Mouse (Mus musculus): ENCODE data around the gene Anks3. TPM values are rescaled to one million over a fixed set of nuclear protein-coding genes. Genes with fewer than 3 reads are reported as not detected.
A peak's percentile ranks its signal among the peaks of the same experiment; 100 is the strongest.

Anks3 gene
- polyA plus RNA-seq, 1 experiment from 2014 or later = 81.3 TPM

DNA sequence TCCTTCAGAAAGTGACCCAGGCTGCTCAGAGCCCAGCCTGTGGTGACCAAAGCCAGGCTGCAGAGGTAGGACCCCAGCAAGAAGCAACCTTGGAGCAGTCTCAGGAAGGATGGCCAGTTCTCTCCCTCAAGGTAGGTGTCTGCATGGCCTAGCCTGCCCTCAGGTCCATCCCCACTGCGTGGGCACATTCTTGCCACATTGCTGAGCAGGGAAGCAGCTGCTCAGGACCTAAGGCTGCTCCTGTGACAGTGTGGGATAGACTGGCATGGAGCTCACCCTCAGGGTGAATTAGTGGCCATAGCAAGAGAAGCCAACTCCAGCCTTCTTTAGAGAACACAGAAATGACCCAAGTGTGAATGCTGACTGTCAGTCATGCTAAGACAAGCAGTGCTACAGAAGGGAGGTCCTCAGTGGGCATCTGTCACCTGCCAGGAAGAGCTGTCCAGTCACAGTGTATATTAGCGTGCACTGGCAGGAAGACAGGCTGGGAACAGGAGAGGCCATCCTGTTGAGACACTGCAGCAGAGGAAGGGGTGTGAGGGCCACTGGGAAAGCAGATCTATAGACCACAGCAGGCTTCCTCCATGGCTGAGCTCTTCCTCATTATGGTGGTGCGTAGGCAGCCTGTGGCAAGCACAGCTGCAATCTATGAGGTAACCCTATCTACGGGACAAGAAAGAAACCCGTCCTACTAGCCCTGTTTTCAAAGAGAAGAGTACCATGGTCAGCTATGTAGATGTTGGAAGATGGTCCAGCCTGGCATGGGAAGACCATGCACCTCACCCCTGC is 5.2 kb upstream of the Anks3 start:
- ATAC-seq (ENCODE audit: low FRiP score, low TSS enrichment) = no peak

DNA sequence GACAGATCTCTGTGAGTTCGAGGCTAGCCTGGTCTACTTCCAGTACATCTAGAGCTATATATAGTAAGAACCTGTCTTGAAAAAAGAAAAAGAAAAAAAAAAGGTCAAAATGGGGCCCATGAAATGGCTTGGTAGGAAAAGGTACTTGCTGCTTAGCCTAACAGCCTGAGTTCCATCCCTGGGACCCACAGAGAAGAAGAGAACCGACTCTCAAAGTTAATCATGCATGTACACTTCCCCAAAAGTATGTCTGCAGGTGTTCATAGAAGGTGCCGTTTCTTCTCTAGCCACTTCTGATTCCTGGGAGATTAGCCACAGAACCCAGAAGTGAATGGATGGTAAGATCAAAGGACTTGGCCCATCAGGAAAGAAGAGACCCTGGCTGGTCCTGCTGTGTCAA is 4.4 kb upstream of the Anks3 start:
- peaks cover 7% of the 10 kb centered on the region for H3K4me1 ChIP-seq (ENCODE audit: insufficient read depth, low read length)
- WGBS = 74% methylated on average over 3 of the region's 3 CpGs
- no peak for ATAC-seq (ENCODE audit: low FRiP score, low TSS enrichment)
- no peaks in the 10 kb centered on the region for H3K36me3 ChIP-seq (ENCODE audit: insufficient read depth, low read length)
- no peak overlapping the region for H3K9ac ChIP-seq (replicated peaks; ENCODE audit: low read length)
- no peaks in the 10 kb centered on the region for H3K27me3 ChIP-seq (ENCODE audit: insufficient read depth, low read length)
- no peak overlapping the region for H3K4me3 ChIP-seq (ENCODE audit: low read length)
- no peaks in the 10 kb centered on the region for H3K9me3 ChIP-seq (ENCODE audit: low read length)
- no peak overlapping the region for H3K27ac ChIP-seq (ENCODE audit: low read length)
- no peak overlapping the region for H3K4me2 ChIP-seq (replicated peaks; ENCODE audit: low read depth, low read length)

More for the DNA sequence above, 5.2 kb upstream of the Anks3 start:
- H3K4me3 ChIP-seq (ENCODE audit: low read length) = no peak overlapping the region
- no peaks in the 10 kb centered on the region for H3K9me3 ChIP-seq (ENCODE audit: low read length)
- no peaks in the 10 kb centered on the region for H3K36me3 ChIP-seq (ENCODE audit: insufficient read depth, low read length)
- no peaks in the 10 kb centered on the region for H3K27me3 ChIP-seq (ENCODE audit: insufficient read depth, low read length)
- H3K27ac ChIP-seq (ENCODE audit: low read length) = no peak overlapping the region
- WGBS = 85% methylated on average over 5 of the region's 5 CpGs
- H3K9ac ChIP-seq (replicated peaks; ENCODE audit: low read length) = no peak overlapping the region
- peaks cover 6% of the 10 kb centered on the region for H3K4me1 ChIP-seq (ENCODE audit: insufficient read depth, low read length)
- no peak overlapping the region for H3K4me2 ChIP-seq (replicated peaks; ENCODE audit: low read depth, low read length)

DNA sequence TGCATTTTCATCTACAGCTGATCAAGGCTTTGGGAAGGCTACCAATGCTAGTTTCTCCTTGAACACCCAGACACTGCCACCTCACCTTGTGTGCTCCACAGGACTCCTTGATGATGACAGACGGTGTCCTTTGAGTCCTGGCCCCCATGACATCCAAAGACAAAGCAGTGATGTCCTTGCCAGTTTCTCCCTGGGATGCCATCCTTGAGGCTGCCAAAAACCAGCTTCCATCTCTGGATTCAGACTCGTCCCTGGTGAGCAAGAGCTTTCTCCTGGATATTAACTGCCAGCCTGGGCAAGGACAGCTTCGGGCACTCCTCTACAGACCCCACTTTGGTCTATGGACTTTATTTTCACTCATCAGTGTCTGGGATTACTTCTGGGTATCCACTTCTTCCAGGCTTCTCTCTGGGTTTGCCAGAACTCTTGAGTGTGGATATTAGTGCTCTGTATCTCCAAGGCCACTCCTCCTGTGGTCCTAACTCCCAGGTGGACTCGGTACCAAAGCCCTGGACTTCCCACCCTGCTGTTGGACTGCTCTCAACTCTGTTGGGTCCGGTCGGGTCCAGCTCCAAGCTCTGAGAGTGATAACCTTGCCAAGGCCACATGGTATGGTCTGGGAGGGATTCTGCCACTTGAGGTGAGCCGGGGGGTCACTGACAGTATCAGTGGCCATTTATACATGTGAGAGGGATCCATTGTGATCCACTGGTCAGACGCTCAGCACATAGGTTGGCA is 1.6 kb upstream of the Anks3 start:
- H3K9me3 ChIP-seq (ENCODE audit: low read length) = no peaks in the 10 kb centered on the region
- peak overlapping the region; percentile 75; the same call in 1 of the 2 replicates for H3K4me3 ChIP-seq (ENCODE audit: low read length)
- ATAC-seq (ENCODE audit: low FRiP score, low TSS enrichment) = no peak
- H3K36me3 ChIP-seq (ENCODE audit: insufficient read depth, low read length) = no peaks in the 10 kb centered on the region
- H3K4me1 ChIP-seq (ENCODE audit: insufficient read depth, low read length) = peaks cover 20% of the 10 kb centered on the region
- 91% methylated on average over 8 of the region's 8 CpGs for WGBS
- no peaks in the 10 kb centered on the region for H3K27me3 ChIP-seq (ENCODE audit: insufficient read depth, low read length)
- H3K9ac ChIP-seq (replicated peaks; ENCODE audit: low read length) = no peak overlapping the region
- H3K4me2 ChIP-seq (replicated peaks; ENCODE audit: low read depth, low read length) = no peak overlapping the region
- H3K27ac ChIP-seq (ENCODE audit: low read length) = no peak overlapping the region

DNA sequence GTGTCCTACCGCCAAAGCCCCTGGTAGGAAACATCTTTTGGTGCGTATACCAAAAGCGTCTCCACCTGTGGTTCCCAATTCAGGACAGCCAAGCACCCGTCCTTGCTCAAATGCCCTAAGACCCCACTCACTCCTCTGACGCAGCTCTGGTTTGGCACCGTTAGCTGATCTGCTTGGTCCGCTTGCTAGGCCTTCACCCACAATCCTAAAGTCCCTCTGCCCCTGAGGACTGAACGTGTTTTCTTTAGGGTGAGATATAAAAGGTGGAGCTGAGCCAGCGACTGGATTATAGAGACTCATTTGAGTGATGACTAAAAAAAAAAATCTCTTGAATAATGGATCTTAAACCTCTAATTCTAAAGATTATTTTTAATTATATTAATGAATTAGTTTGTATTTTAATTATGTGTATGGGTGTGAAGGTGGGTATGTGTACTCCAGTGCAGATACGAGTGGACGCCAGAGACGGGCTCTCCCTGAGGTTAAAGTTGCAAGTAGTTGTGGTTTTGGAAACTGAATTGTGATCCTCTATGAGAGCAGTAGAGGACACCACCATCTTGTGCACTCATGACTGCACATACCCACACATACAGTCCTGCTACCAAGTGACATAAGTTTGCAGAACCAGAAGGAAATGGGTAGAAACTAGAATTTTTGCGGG is 856 bp upstream of the Anks3 start:
- Histone ChIP-seq H3K36me3 (ENCODE audit: insufficient read depth, low read length) (no peaks in the 10 kb centered on the region; the same call in 1 of the 2 replicates), H3K9me3 (ENCODE audit: low read length) (no peaks in the 10 kb centered on the region)
- no peak; the same call in 1 of the 2 replicates for ATAC-seq (ENCODE audit: low FRiP score, low TSS enrichment)

DNA sequence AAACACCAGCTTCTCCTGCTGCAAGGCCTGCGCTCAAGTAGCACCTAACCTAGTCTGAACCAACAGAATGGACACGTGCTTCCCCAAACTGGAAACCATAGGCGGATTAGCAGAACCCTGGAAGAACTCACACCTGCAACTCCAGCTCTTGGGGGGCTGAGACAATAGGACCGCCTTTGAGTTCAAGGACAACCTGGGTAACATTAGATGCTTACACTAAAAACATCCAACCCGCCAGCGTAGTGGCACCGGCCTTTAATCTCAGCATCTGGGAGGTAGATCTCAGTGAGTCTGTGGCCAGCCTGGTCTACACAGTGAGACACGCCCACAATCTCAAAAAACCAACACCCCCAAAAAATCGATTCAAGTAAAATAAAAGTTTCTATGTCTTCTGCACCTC is 659 bp downstream of the Anks3 start:
- Histone ChIP-seq H3K27ac (ENCODE audit: low read length) (no peak overlapping the region), H3K27me3 (ENCODE audit: insufficient read depth, low read length) (no peaks in the 10 kb centered on the region), H3K4me3 (ENCODE audit: low read length) (peak overlapping the region; percentile 75), H3K9me3 (ENCODE audit: low read length) (no peaks in the 10 kb centered on the region), H3K4me1 (ENCODE audit: insufficient read depth, low read length) (peaks cover 20% of the 10 kb centered on the region), H3K36me3 (ENCODE audit: insufficient read depth, low read length) (no peaks in the 10 kb centered on the region; the same call in 1 of the 2 replicates), H3K9ac (replicated peaks; ENCODE audit: low read length) (peak overlapping the region; percentile 79), H3K4me2 (replicated peaks; ENCODE audit: low read depth, low read length) (peak overlapping the region; percentile 86)
- ATAC-seq (ENCODE audit: low FRiP score, low TSS enrichment) = no peak
- WGBS = 39% methylated on average over 9 of the region's 9 CpGs

More for the DNA sequence above, 856 bp upstream of the Anks3 start:
- H3K27me3 ChIP-seq (ENCODE audit: insufficient read depth, low read length) = no peaks in the 10 kb centered on the region
- peak overlapping the region; percentile 79 for H3K9ac ChIP-seq (replicated peaks; ENCODE audit: low read length)
- peak overlapping the region; percentile 78 for H3K27ac ChIP-seq (ENCODE audit: low read length)
- 21% methylated on average over 13 of the region's 13 CpGs for WGBS
- peaks cover 20% of the 10 kb centered on the region for H3K4me1 ChIP-seq (ENCODE audit: insufficient read depth, low read length)
- H3K4me2 ChIP-seq (replicated peaks; ENCODE audit: low read depth, low read length) = peak overlapping the region; percentile 86
- peak overlapping the region; percentile 75 for H3K4me3 ChIP-seq (ENCODE audit: low read length)

GRCm38 (mm10) chr16:4960260-4960659 is 3.7 kb downstream of the Anks3 start:
- no peak for ATAC-seq (ENCODE audit: low FRiP score, low TSS enrichment)
- WGBS = 94% methylated on average over 8 of the region's 8 CpGs
- Histone ChIP-seq H3K36me3 (ENCODE audit: insufficient read depth, low read length) (peaks cover 12% of the 10 kb centered on the region; the same call in 1 of the 2 replicates), H3K27ac (ENCODE audit: low read length) (no peak overlapping the region), H3K4me1 (ENCODE audit: insufficient read depth, low read length) (peaks cover 18% of the 10 kb centered on the region), H3K4me2 (replicated peaks; ENCODE audit: low read depth, low read length) (no peak overlapping the region), H3K4me3 (ENCODE audit: low read length) (no peak overlapping the region), H3K9me3 (ENCODE audit: low read length) (no peaks in the 10 kb centered on the region), H3K27me3 (ENCODE audit: insufficient read depth, low read length) (no peaks in the 10 kb centered on the region), H3K9ac (replicated peaks; ENCODE audit: low read length) (no peak overlapping the region)

- 77% methylated on average over 3 of the region's 3 CpGs for WGBS
- Histone ChIP-seq H3K9me3 (ENCODE audit: low read length) (no peaks in the 10 kb centered on the region), H3K4me1 (ENCODE audit: insufficient read depth, low read length) (peaks cover 3% of the 10 kb centered on the region; the same call in 1 of the 2 replicates), H3K4me2 (replicated peaks; ENCODE audit: low read depth, low read length) (no peak overlapping the region), H3K27ac (ENCODE audit: low read length) (no peak overlapping the region), H3K27me3 (ENCODE audit: insufficient read depth, low read length) (no peaks in the 10 kb centered on the region), H3K9ac (replicated peaks; ENCODE audit: low read length) (no peak overlapping the region), H3K36me3 (ENCODE audit: insufficient read depth, low read length) (peaks cover 29% of the 10 kb centered on the region), H3K4me3 (ENCODE audit: low read length) (no peak overlapping the region)
- ATAC-seq (ENCODE audit: low FRiP score, low TSS enrichment) = no peak
Observed at GRCm38 (mm10) chr16:4957446-4957845, 6.6 kb downstream of the Anks3 start.

- Histone ChIP-seq H3K4me2 (replicated peaks; ENCODE audit: low read depth, low read length) (no peak overlapping the region), H3K4me1 (ENCODE audit: insufficient read depth, low read length) (no peaks in the 10 kb centered on the region), H3K36me3 (ENCODE audit: insufficient read depth, low read length) (peaks cover 33% of the 10 kb centered on the region), H3K4me3 (ENCODE audit: low read length) (no peak overlapping the region), H3K9me3 (ENCODE audit: low read length) (no peaks in the 10 kb centered on the region), H3K27ac (ENCODE audit: low read length) (no peak overlapping the region), H3K9ac (replicated peaks; ENCODE audit: low read length) (no peak overlapping the region), H3K27me3 (ENCODE audit: insufficient read depth, low read length) (no peaks in the 10 kb centered on the region)
- ATAC-seq (ENCODE audit: low FRiP score, low TSS enrichment) = no peak
- 93% methylated on average over 3 of the region's 3 CpGs for WGBS
Observed at GRCm38 (mm10) chr16:4956609-4957008, 7.4 kb downstream of the Anks3 start.

DNA sequence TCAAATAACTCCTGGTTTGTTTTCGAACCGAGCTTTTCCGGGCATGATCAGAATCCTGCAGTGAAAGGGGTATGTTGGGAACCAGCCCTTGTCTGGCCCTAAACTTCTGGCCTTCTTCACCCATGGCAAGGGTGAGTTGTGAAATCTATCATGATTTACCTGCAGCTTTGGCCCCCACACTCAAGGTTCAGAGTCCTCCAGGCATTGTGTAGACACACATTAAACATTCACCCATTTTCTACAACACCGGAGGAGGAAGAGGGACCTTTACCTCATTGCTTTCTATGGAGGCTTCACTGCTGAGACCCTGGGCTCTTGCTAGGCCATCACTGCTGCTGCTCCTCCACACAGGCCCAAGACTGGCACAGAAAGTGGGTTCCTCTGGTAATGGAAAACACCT is 16.6 kb downstream of the Anks3 start:
- Histone ChIP-seq H3K4me3 (ENCODE audit: low read length) (no peak overlapping the region), H3K27ac (ENCODE audit: low read length) (no peak overlapping the region), H3K4me2 (replicated peaks; ENCODE audit: low read depth, low read length) (no peak overlapping the region), H3K9ac (replicated peaks; ENCODE audit: low read length) (no peak overlapping the region), H3K36me3 (ENCODE audit: insufficient read depth, low read length) (peaks cover 64% of the 10 kb centered on the region), H3K4me1 (ENCODE audit: insufficient read depth, low read length) (no peaks in the 10 kb centered on the region), H3K9me3 (ENCODE audit: low read length) (no peaks in the 10 kb centered on the region), H3K27me3 (ENCODE audit: insufficient read depth, low read length) (no peaks in the 10 kb centered on the region)
- no peak; the same call in 1 of the 2 replicates for ATAC-seq (ENCODE audit: low FRiP score, low TSS enrichment)
- WGBS = 86% methylated on average over 4 of the region's 4 CpGs
